ENCODE assay signal across 22 mouse cellular contexts in the genomic region with DNA sequence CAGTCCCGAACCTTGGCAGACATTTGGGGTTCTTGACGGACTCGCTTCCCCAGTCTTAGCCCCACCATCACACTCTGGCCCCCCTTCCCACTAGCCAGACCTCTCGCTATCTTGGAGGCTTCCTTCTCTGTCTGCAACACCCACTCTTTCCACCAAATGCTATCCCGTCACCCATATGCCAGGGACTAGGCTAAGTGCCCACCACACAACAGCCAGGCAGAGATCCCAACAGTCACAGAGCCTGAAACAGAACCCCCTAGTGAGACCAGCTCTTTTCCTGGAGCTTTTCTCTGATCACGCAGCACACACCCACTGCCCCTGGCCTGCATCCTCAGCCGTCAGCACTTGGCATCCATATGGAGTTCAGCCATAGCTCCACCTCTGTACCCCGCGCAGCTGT. TPM values are rescaled to one million over a fixed set of nuclear protein-coding genes. Genes with fewer than 3 reads are reported as not detected.
A peak's percentile ranks its signal among the peaks of the same experiment; 100 is the strongest.
DNase-seq lines count a peak whose midpoint lies in the region; ATAC-seq and TF ChIP-seq lines count a peak whose summit lies in the region.
"Had no signal": no experiment of that assay in that cellular context is flagged by ENCODE, and none has a peak within 500 bp of the region (broad histone marks: within the 10 kb centered on the region; RNA-seq: fewer than 3 reads in every experiment).

No protein-coding gene starts in this region.

- 62% methylated on average over 9 of the region's 9 CpGs for WGBS in forebrain, postnatal 0 days
- 85% methylated on average over 9 of the region's 9 CpGs for WGBS in forebrain, embryonic 11.5 days
- WGBS in limb, embryonic 11.5 days: 62% methylated on average over 9 of the region's 9 CpGs

- no peaks in the 10 kb centered on the region for H3K9me3 ChIP-seq in forebrain, postnatal 0 days (ENCODE audit: low read length)
- H3K9me3 ChIP-seq in forebrain, embryonic 11.5 days (ENCODE audit: control insufficient read depth, low read length): no peaks in the 10 kb centered on the region
- H3K9me3 ChIP-seq in limb, embryonic 11.5 days (ENCODE audit: control insufficient read depth, low read length): no peaks in the 10 kb centered on the region
- H3K9me3 ChIP-seq: embryonic facial prominence, embryonic 13.5 days; lung, embryonic 15.5 days; midbrain, embryonic 15.5 days had no signal

- ATAC-seq in forebrain, postnatal 0 days: peak; percentile 72
- no peak for ATAC-seq in forebrain, embryonic 11.5 days (replicated peaks; ENCODE audit: low FRiP score)
- no peak for ATAC-seq in limb, embryonic 11.5 days (ENCODE audit: insufficient number of reproducible peaks, low FRiP score, low TSS enrichment, low read depth)
- ATAC-seq: hindbrain, embryonic 16.5 days; midbrain, embryonic 15.5 days had no signal

- no peak overlapping the region for H3K4me2 ChIP-seq in forebrain, postnatal 0 days (ENCODE audit: low read depth)
- H3K4me2 ChIP-seq in forebrain, embryonic 11.5 days (ENCODE audit: low read depth, low read length, severe bottlenecking): no peak overlapping the region
- no peak overlapping the region for H3K4me2 ChIP-seq in limb, embryonic 11.5 days (ENCODE audit: low read depth, severe bottlenecking)
- H3K4me2 ChIP-seq: embryonic facial prominence, embryonic 13.5 days; liver, embryonic 11.5 days; lung, embryonic 15.5 days; midbrain, embryonic 15.5 days had no signal

- no peaks in the 10 kb centered on the region for H3K36me3 ChIP-seq in forebrain, postnatal 0 days (ENCODE audit: insufficient read depth)
- H3K36me3 ChIP-seq in forebrain, embryonic 11.5 days (ENCODE audit: control insufficient read depth, insufficient read depth, low read length): no peaks in the 10 kb centered on the region
- H3K36me3 ChIP-seq in limb, embryonic 11.5 days (ENCODE audit: control insufficient read depth, insufficient read depth, low read length): no peaks in the 10 kb centered on the region
- H3K36me3 ChIP-seq: embryonic facial prominence, embryonic 13.5 days; lung, embryonic 15.5 days; midbrain, embryonic 15.5 days had no signal

- no peak overlapping the region for H3K9ac ChIP-seq in forebrain, postnatal 0 days
- H3K9ac ChIP-seq in forebrain, embryonic 11.5 days (ENCODE audit: low read length): no peak overlapping the region
- H3K9ac ChIP-seq in limb, embryonic 11.5 days (ENCODE audit: low read length): no peak overlapping the region
- H3K9ac ChIP-seq: embryonic facial prominence, embryonic 13.5 days; lung, embryonic 15.5 days; midbrain, embryonic 15.5 days had no signal

- DNase-seq in forebrain, postnatal 0 days: peak; percentile 55
- DNase-seq in forebrain, embryonic 11.5 days (ENCODE audit: low spot score): no peak
- DNase-seq in layer of hippocampus, postnatal 14 days (ENCODE audit: low spot score in 2 of 2): peak; percentile 35 to 61
- no peak for DNase-seq in layer of hippocampus, adult 2 months (ENCODE audit: low spot score in 2 of 2)
- peak; percentile 5 for DNase-seq in adipocyte (ENCODE audit: low spot score)
- no peak for DNase-seq in limb, embryonic 11.5 days (ENCODE audit: low spot score)
- no peak for DNase-seq in adrenal gland, postnatal 10 days
- DNase-seq: adrenal gland, postnatal 25 days; B cell, adult 2 months; cerebellum, adult 2 months; heart, adult 11 months; heart, postnatal 14 days; kidney, adult 11 months; right cerebral cortex, postnatal 14 days; thymus, postnatal 4 days had no signal

- H3K4me3 ChIP-seq in forebrain, postnatal 0 days (ENCODE audit: low read depth, low read length): no peak overlapping the region
- no peak overlapping the region for H3K4me3 ChIP-seq in forebrain, embryonic 11.5 days (ENCODE audit: low read depth, low read length)
- H3K4me3 ChIP-seq in layer of hippocampus, adult 2 months: no peak overlapping the region
- H3K4me3 ChIP-seq in limb, embryonic 11.5 days (ENCODE audit: low read depth, low read length): no peak overlapping the region
- H3K4me3 ChIP-seq: embryonic facial prominence, embryonic 13.5 days; lung, embryonic 15.5 days; midbrain, embryonic 15.5 days had no signal

- no peak overlapping the region for H3K27ac ChIP-seq in forebrain, postnatal 0 days (ENCODE audit: low read depth, low read length)
- H3K27ac ChIP-seq in forebrain, embryonic 11.5 days (ENCODE audit: low read depth, low read length): no peak overlapping the region
- no peak overlapping the region for H3K27ac ChIP-seq in layer of hippocampus, adult 2 months
- 0 out of 2 replicates have a peak overlapping the region, but pooled peaks have one; percentile 10 for H3K27ac ChIP-seq in limb, embryonic 11.5 days (replicated peaks; ENCODE audit: low read depth, low read length)
- H3K27ac ChIP-seq: embryonic facial prominence, embryonic 13.5 days; kidney, postnatal 0 days; lung, embryonic 15.5 days; midbrain, embryonic 15.5 days had no signal

- no peaks in the 10 kb centered on the region for H3K27me3 ChIP-seq in forebrain, postnatal 0 days (ENCODE audit: insufficient read depth, low read length)
- H3K27me3 ChIP-seq in forebrain, embryonic 11.5 days (ENCODE audit: control insufficient read depth, insufficient read depth, low read length): no peaks in the 10 kb centered on the region
- no peaks in the 10 kb centered on the region for H3K27me3 ChIP-seq in limb, embryonic 11.5 days (ENCODE audit: control insufficient read depth, insufficient read depth, low read length)
- H3K27me3 ChIP-seq: embryonic facial prominence, embryonic 13.5 days; lung, embryonic 15.5 days had no signal

- 0 out of 2 replicates have a peak, but pooled peaks cover 3% of the 10 kb centered on the region for H3K4me1 ChIP-seq in forebrain, postnatal 0 days (ENCODE audit: insufficient read depth)
- H3K4me1 ChIP-seq in forebrain, embryonic 11.5 days (replicated peaks; ENCODE audit: control insufficient read depth, insufficient read depth, low read length): peaks cover 10% of the 10 kb centered on the region; the same call in 1 of the 2 replicates
- H3K4me1 ChIP-seq in limb, embryonic 11.5 days (ENCODE audit: control insufficient read depth, insufficient read depth, low read length): peaks cover 26% of the 10 kb centered on the region

- no peak for TF ChIP-seq CTCF in forebrain, postnatal 0 days (IDR thresholded peaks at IDR 0.05; ENCODE audit: low read depth)
- no peak for TF ChIP-seq CTCF in layer of hippocampus, adult 2 months (conservative IDR thresholded peaks at IDR 0.05)

RNA-seq across cellular contexts. Expression of a gene that starts 5.0 kb away (rescaled TPM):
- 1.6 and 2.5 TPM in 2 replicates for total RNA-seq in forebrain, postnatal 0 days (2014; rRNA removed)
- 8.7 and 8.8 TPM in 2 replicates for polyA plus RNA-seq in forebrain, postnatal 0 days (2015; fragmentation: Nextera tagmentation; extraction: Ambion mirVana)
- 7.8 and 9.3 TPM in 2 replicates for polyA plus RNA-seq in forebrain, embryonic 11.5 days (2014; fragmentation: Nextera tagmentation; extraction: Ambion mirVana)
- total RNA-seq in layer of hippocampus, postnatal 14 days (2021): 1 to 10 TPM; 3.5 to 4.4 TPM
- total RNA-seq in layer of hippocampus, adult 2 months (2021): 1 to 10 TPM; 3.0 to 3.8 TPM
- polyA plus RNA-seq in limb, embryonic 11.5 days (2014; fragmentation: Nextera tagmentation; extraction: Ambion mirVana): 10.9 and 11.3 TPM in 2 replicates
- 10 to 100 TPM; 22.6 to 27.0 TPM for total RNA-seq in adrenal gland, postnatal 10 days (2021)

RNA-seq across cellular contexts. Expression of a gene that starts 55.2 kb away (rescaled TPM):
- 18.4 and 30.1 TPM in 2 replicates for total RNA-seq in forebrain, postnatal 0 days (2014; rRNA removed)
- polyA plus RNA-seq in forebrain, postnatal 0 days (2015; fragmentation: Nextera tagmentation; extraction: Ambion mirVana): 6.3 and 12.8 TPM in 2 replicates
- polyA plus RNA-seq in forebrain, embryonic 11.5 days (2014; fragmentation: Nextera tagmentation; extraction: Ambion mirVana): 58.0 and 62.6 TPM in 2 replicates
- total RNA-seq in layer of hippocampus, postnatal 14 days (2021): 10 to 100 TPM; 20.7 to 21.7 TPM
- total RNA-seq in layer of hippocampus, adult 2 months (2021): 10 to 100 TPM; 18.3 to 19.7 TPM
- polyA plus RNA-seq in limb, embryonic 11.5 days (2014; fragmentation: Nextera tagmentation; extraction: Ambion mirVana): 2.2 and 2.6 TPM in 2 replicates
- 1 to 10 TPM; 5.2 to 6.0 TPM for total RNA-seq in adrenal gland, postnatal 10 days (2021)
- total RNA-seq: megakaryocyte progenitor cell, adult 5-6 weeks had no signal

Comparison
In these comparisons a context has a peak if more than half of its experiments do, and no peak if none do; other contexts are left out.
1. DNase-seq: peak in forebrain, postnatal 0 days (single experiment), layer of hippocampus, postnatal 14 days (2 of 2) and adipocyte (single experiment); none in forebrain, embryonic 11.5 days (single experiment), layer of hippocampus, adult 2 months (0 of 2), limb, embryonic 11.5 days (single experiment) and adrenal gland, postnatal 10 days (single experiment).